Mouse (Mus musculus): ENCODE results near the gene Itgb6. TPM values are rescaled to one million over a fixed set of nuclear protein-coding genes. Genes with fewer than 3 reads are reported as not detected.

The Itgb6 gene
- polyA plus RNA-seq, 1 experiment from 2014 or later = 0.09 TPM

- Histone ChIP-seq H3K4me1 (no peaks in the 10 kb centered on the region), H3K4me3 (no peak overlapping the region), H3K9me3 (no peaks in the 10 kb centered on the region), H3K27me3 (replicated peaks) (no peaks in the 10 kb centered on the region), H3K27ac (no peak overlapping the region), H3K4me2 (no peak overlapping the region), H3K9ac (no peak overlapping the region), H3K36me3 (replicated peaks) (no peaks in the 10 kb centered on the region)
- ATAC-seq (replicated peaks) = no peak
- 79% methylated on average over 3 of the region's 3 CpGs for WGBS
Observed at GRCm38 (mm10) chr2:60658992-60659391, 63.5 kb downstream of the Itgb6 start.

GRCm38 (mm10) chr2:60654828-60655227, 67.6 kb downstream of the Itgb6 start:
- Histone ChIP-seq H3K4me3 (no peak overlapping the region), H3K27me3 (replicated peaks) (no peaks in the 10 kb centered on the region), H3K4me2 (no peak overlapping the region), H3K4me1 (no peaks in the 10 kb centered on the region), H3K27ac (no peak overlapping the region), H3K9me3 (no peaks in the 10 kb centered on the region), H3K9ac (no peak overlapping the region), H3K36me3 (replicated peaks) (no peaks in the 10 kb centered on the region)
- 83% methylated on average over 4 of the region's 4 CpGs for WGBS
- ATAC-seq (replicated peaks) = no peak

- Histone ChIP-seq H3K36me3 (replicated peaks) (no peaks in the 10 kb centered on the region), H3K4me3 (no peak overlapping the region), H3K9ac (no peak overlapping the region), H3K27me3 (replicated peaks) (no peaks in the 10 kb centered on the region), H3K4me2 (no peak overlapping the region), H3K9me3 (no peaks in the 10 kb centered on the region), H3K27ac (no peak overlapping the region), H3K4me1 (no peaks in the 10 kb centered on the region)
- ATAC-seq (replicated peaks) = no peak
- WGBS = 96% methylated on average over 5 of the region's 5 CpGs
Observed at GRCm38 (mm10) chr2:60650155-60650554, 72.3 kb downstream of the Itgb6 start.

GRCm38 (mm10) chr2:60647650-60648049, 74.8 kb downstream of the Itgb6 start:
- 64% methylated on average over 5 of the region's 5 CpGs for WGBS
- Histone ChIP-seq H3K9me3 (no peaks in the 10 kb centered on the region), H3K9ac (no peak overlapping the region), H3K4me1 (no peaks in the 10 kb centered on the region), H3K4me3 (no peak overlapping the region), H3K4me2 (no peak overlapping the region), H3K27ac (no peak overlapping the region), H3K36me3 (replicated peaks) (no peaks in the 10 kb centered on the region), H3K27me3 (replicated peaks) (no peaks in the 10 kb centered on the region)
- ATAC-seq (replicated peaks) = no peak

DNA sequence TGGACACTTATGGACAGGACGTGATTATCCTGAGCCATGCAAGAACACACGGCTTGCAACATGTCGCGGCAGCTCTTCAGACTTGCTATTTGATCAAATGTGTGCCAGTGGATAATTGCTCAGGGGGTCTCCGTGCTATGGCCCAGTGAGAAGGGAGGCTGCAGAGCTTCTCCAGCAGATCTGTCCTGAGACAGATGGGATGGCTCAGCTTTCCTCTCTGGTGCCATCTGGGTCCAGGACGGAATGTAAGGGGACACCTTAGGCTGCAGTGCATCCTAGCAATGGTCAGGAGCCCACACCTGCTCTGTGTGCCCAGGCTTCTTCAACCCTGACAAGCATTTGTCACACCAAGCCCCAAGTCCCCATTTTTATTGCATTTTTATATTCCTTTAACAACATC, 75.9 kb downstream of the Itgb6 start:
- WGBS = 70% methylated on average over 6 of the region's 6 CpGs
- H3K4me1 ChIP-seq = no peaks in the 10 kb centered on the region
- no peak overlapping the region for H3K4me3 ChIP-seq
- no peak overlapping the region for H3K9ac ChIP-seq
- no peaks in the 10 kb centered on the region for H3K9me3 ChIP-seq
- no peaks in the 10 kb centered on the region for H3K36me3 ChIP-seq (replicated peaks)
- no peaks in the 10 kb centered on the region for H3K27me3 ChIP-seq (replicated peaks)
- no peak overlapping the region for H3K27ac ChIP-seq
- ATAC-seq (replicated peaks) = no peak
- no peak overlapping the region for H3K4me2 ChIP-seq

GRCm38 (mm10) chr2:60643406-60643805, 79.0 kb downstream of the Itgb6 start:
- WGBS = 52% methylated on average over 3 of the region's 3 CpGs
- ATAC-seq (replicated peaks) = no peak
- no peak overlapping the region for H3K27ac ChIP-seq

DNA sequence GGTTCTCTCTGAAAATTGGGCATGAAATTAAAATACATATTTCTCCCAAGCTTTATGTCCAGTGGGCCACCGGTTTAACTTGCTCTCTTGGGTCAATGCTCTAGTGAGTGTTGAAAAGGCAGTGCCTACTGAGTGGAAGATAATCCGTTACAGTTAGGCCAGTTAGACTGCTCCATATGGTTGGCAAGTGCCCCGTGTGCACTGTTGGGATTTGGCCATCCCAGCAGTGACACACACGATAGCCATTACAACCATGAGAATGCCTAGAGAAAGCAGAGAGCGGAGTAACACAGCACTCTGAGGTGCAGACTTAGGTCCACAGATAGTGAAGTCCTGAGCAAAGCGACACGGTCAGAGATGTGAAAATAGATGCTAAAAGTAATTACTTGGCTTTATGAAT, 79.8 kb downstream of the Itgb6 start:
- H3K27me3 ChIP-seq (replicated peaks) = no peaks in the 10 kb centered on the region
- no peak overlapping the region for H3K4me3 ChIP-seq
- WGBS = 88% methylated on average over 7 of the region's 7 CpGs
- no peak overlapping the region for H3K27ac ChIP-seq
- no peaks in the 10 kb centered on the region for H3K36me3 ChIP-seq (replicated peaks)
- H3K9me3 ChIP-seq = no peaks in the 10 kb centered on the region
- peaks cover 7% of the 10 kb centered on the region; the same call in 1 of the 2 replicates for H3K4me1 ChIP-seq
- no peak overlapping the region for H3K4me2 ChIP-seq
- ATAC-seq (replicated peaks) = no peak
- H3K9ac ChIP-seq = no peak overlapping the region

More at GRCm38 (mm10) chr2:60643406-60643805, 79.0 kb downstream of the Itgb6 start:
- Histone ChIP-seq H3K9ac (no peak overlapping the region), H3K9me3 (no peaks in the 10 kb centered on the region), H3K4me1 (peaks cover 7% of the 10 kb centered on the region; the same call in 1 of the 2 replicates), H3K4me2 (no peak overlapping the region), H3K36me3 (replicated peaks) (no peaks in the 10 kb centered on the region), H3K4me3 (no peak overlapping the region), H3K27me3 (replicated peaks) (no peaks in the 10 kb centered on the region)

- no peak overlapping the region for H3K27ac ChIP-seq
- H3K27me3 ChIP-seq (replicated peaks) = no peaks in the 10 kb centered on the region
- no peak overlapping the region for H3K4me2 ChIP-seq
- no peak overlapping the region for H3K9ac ChIP-seq
- ATAC-seq (replicated peaks) = peak; percentile 54; the same call in 1 of the 2 replicates
- peaks cover 17% of the 10 kb centered on the region for H3K4me1 ChIP-seq
- H3K4me3 ChIP-seq = no peak overlapping the region
- no peaks in the 10 kb centered on the region for H3K36me3 ChIP-seq (replicated peaks)
- no peaks in the 10 kb centered on the region for H3K9me3 ChIP-seq
- WGBS = 30% methylated on average over 7 of the region's 7 CpGs
Observed at GRCm38 (mm10) chr2:60640342-60640672, 82.1 kb downstream of the Itgb6 start.

DNA sequence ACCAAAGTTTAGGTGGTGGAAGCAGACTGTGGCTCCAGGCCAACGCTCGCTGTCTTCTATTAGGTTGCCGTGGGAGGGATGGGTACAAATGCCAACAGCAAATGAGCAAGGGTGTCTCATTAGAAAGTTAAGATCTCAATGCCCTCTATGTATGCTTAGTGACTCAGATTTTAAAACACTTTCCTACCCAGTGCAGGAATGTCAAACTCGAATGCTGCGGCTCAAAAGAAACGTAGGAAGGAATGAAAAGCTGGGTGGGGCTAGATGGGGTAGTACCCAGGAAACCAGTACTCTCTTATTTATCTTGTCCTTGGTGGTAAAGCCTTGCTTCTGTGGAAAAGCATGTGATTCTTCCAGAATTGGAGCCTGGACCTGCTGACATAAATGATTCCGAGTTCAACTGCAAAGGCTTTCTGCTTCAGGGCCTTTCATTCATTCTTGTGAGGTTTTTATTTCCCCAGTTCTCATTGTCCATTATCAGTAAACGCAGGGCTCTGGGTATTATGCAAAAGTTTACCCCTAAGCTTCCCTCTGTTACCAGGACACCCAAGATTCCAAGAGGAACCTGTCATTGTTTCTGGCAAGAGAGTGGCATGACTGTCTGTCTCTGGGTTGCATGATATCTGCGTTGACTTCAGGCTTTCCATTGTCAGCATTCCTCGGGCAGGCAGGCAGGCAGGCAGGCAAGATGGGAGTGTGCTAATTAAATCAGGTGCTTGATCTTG, 82.7 kb downstream of the Itgb6 start:
- no peak overlapping the region for H3K4me2 ChIP-seq
- no peaks in the 10 kb centered on the region for H3K36me3 ChIP-seq (replicated peaks)
- 63% methylated on average over 10 of the region's 10 CpGs for WGBS
- H3K27me3 ChIP-seq (replicated peaks) = no peaks in the 10 kb centered on the region
- ATAC-seq (replicated peaks) = no peak
- peaks cover 17% of the 10 kb centered on the region for H3K4me1 ChIP-seq
- no peak overlapping the region for H3K4me3 ChIP-seq
- no peaks in the 10 kb centered on the region for H3K9me3 ChIP-seq
- H3K9ac ChIP-seq = no peak overlapping the region
- H3K27ac ChIP-seq = no peak overlapping the region

DNA sequence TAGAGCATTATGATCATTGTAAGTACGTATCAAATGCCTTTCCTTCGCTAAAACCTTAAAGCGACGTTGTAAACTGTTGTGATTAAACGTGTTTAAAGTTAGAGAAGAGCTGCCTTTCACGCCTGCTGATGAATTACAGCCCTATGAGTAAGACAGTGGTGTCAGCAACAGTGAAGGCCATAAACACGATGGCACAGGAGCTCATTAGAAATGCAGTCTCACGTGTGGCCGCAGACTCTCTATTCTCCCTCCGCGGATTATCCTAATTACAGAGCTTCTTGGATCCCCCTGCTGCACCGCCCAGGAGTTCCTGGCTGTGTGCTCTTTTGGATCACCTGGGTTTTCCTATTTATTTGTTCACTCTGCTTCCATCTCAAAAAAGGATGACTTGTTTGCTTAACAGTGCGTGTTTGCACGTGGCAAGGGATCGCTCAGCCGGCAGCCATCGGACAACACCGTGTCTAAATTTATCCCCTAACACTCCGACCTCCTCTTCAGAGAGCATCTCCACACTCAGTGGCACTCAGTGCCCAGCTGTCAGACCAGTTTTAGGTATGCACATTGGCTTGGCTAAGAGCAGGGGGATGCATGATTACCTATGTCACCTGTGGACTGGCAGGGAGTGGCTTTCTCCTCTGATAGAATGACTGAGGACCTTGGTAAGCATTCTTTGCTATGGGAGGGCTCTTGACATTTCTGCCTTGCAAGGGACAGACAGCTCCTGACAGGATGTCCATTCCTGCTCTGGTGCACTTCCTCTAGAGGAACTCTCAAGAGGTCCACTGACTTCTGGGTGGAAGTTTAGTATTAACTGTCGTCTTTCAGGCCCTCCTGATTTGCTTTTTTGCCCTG, 85.3 kb downstream of the Itgb6 start:
- no peak overlapping the region for H3K27ac ChIP-seq
- no peak overlapping the region for H3K9ac ChIP-seq
- WGBS = 33% methylated on average over 20 of the region's 20 CpGs

DNA sequence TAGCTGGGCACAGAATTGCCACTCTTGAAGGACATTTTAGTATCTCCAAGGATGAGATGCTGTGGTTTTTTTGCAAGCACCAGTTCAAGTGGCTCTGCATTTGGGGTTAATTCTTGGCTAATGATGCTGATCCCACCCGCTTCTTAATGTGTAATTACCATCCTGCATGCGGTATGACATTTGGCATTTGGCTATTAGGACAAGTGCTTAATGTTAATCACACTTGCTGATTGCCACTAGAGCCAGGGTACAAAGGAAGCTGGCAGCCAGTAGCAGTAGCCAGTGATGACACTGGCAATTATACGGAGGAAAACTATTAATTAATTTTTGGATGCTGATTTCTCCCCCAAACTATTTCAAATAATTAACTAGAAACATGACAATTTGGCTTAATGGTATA, 86.0 kb downstream of the Itgb6 start:
- peak; percentile 72 for ATAC-seq (replicated peaks)
- Histone ChIP-seq H3K4me1 (peaks cover 17% of the 10 kb centered on the region), H3K4me2 (peak overlapping the region; percentile 31; the same call in 1 of the 2 replicates), H3K27ac (no peak overlapping the region), H3K4me3 (no peak overlapping the region), H3K9ac (no peak overlapping the region), H3K9me3 (no peaks in the 10 kb centered on the region), H3K27me3 (replicated peaks) (no peaks in the 10 kb centered on the region), H3K36me3 (replicated peaks) (no peaks in the 10 kb centered on the region)
- 44% methylated on average over 3 of the region's 3 CpGs for whole genome bisulfite sequencing

More for the DNA sequence above, 85.3 kb downstream of the Itgb6 start:
- Histone ChIP-seq H3K27me3 (replicated peaks) (no peaks in the 10 kb centered on the region), H3K4me1 (peaks cover 17% of the 10 kb centered on the region), H3K4me2 (peak overlapping the region; percentile 31), H3K9me3 (no peaks in the 10 kb centered on the region), H3K4me3 (no peak overlapping the region), H3K36me3 (replicated peaks) (no peaks in the 10 kb centered on the region)
- ATAC-seq (replicated peaks) = peak; percentile 68

- Histone ChIP-seq H3K4me1 (peaks cover 17% of the 10 kb centered on the region), H3K27ac (no peak overlapping the region)
- 59% methylated on average over 6 of the region's 6 CpGs for WGBS
Observed at GRCm38 (mm10) chr2:60636038-60636437, 86.4 kb downstream of the Itgb6 start.

More at GRCm38 (mm10) chr2:60636038-60636437, 86.4 kb downstream of the Itgb6 start:
- Histone ChIP-seq H3K9ac (no peak overlapping the region), H3K36me3 (replicated peaks) (no peaks in the 10 kb centered on the region), H3K4me3 (no peak overlapping the region), H3K9me3 (no peaks in the 10 kb centered on the region), H3K27me3 (replicated peaks) (no peaks in the 10 kb centered on the region), H3K4me2 (no peak overlapping the region)
- ATAC-seq (replicated peaks) = no peak

Measured in midbrain, embryonic 15.5 days (tissue).